In the genomic region with DNA sequence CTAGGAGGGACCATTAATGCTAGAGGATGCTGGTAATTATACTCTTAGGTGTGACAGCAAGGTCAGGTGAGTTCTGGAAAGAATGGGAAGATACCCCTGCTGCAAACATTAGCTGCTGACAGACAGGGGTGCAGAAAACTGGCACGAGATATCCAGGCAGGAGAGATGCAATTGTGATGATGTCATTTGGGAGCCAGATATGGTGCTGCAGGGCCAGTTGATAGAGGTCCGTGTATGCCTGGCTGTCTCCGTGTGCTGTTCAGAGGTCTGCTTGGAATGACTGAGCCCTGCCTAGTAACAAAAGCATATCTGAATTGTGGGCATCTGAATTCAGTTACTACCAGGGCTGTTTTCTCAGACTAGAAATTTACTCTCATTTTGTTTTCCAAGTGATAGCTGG, we compare ENCODE assay signal across 25 mouse cellular contexts.
DNase-seq lines count a peak whose midpoint lies in the region; ATAC-seq and TF ChIP-seq lines count a peak whose summit lies in the region.
"Had no signal": no experiment of that assay in that cellular context is flagged by ENCODE, and none has a peak within 500 bp of the region (broad histone marks: within the 10 kb centered on the region; RNA-seq: fewer than 3 reads in every experiment).

No protein-coding gene starts in this region.

- no peak overlapping the region for H3K4me3 ChIP-seq in heart, embryonic 13.5 days
- H3K4me3 ChIP-seq in heart, adult 2 months, result no peak overlapping the region
- no peak overlapping the region for H3K4me3 ChIP-seq in heart, embryonic 15.5 days
- no peak overlapping the region for H3K4me3 ChIP-seq in midbrain, embryonic 11.5 days (ENCODE audit: low read depth, low read length)
- no peak overlapping the region for H3K4me3 ChIP-seq in midbrain, embryonic 14.5 days (replicated peaks; ENCODE audit: low read depth, low read length)
- H3K4me3 ChIP-seq: embryonic facial prominence, embryonic 10.5 days; embryonic facial prominence, embryonic 12.5 days; forebrain, embryonic 13.5 days had no signal

- H3K4me1 ChIP-seq in heart, embryonic 13.5 days, result peaks cover 27% of the 10 kb centered on the region
- peaks cover 3% of the 10 kb centered on the region for H3K4me1 ChIP-seq in heart, adult 2 months (ENCODE audit: control insufficient read depth, insufficient read depth, low read length)
- peaks cover 7% of the 10 kb centered on the region for H3K4me1 ChIP-seq in heart, embryonic 15.5 days (replicated peaks)
- H3K4me1 ChIP-seq in midbrain, embryonic 11.5 days (ENCODE audit: control insufficient read depth, insufficient read depth, low read length), result no peaks in the 10 kb centered on the region
- no peaks in the 10 kb centered on the region for H3K4me1 ChIP-seq in midbrain, embryonic 14.5 days (ENCODE audit: control insufficient read depth, insufficient read depth, low read length)
- H3K4me1 ChIP-seq: embryonic facial prominence, embryonic 10.5 days; embryonic facial prominence, embryonic 12.5 days; forebrain, embryonic 13.5 days had no signal

- no peak overlapping the region; the same call in 1 of the 2 replicates for H3K27ac ChIP-seq in heart, embryonic 13.5 days (replicated peaks)
- no peak overlapping the region for H3K27ac ChIP-seq in heart, adult 2 months
- no peak overlapping the region for H3K27ac ChIP-seq in heart, embryonic 15.5 days
- no peak overlapping the region for H3K27ac ChIP-seq in midbrain, embryonic 11.5 days (ENCODE audit: low read depth, low read length)
- H3K27ac ChIP-seq in midbrain, embryonic 14.5 days (replicated peaks; ENCODE audit: low read depth, low read length), result no peak overlapping the region
- H3K27ac ChIP-seq: embryonic facial prominence, embryonic 10.5 days; embryonic facial prominence, embryonic 12.5 days; forebrain, embryonic 13.5 days had no signal

- no peak for TF ChIP-seq EP300 in heart, adult 2 months (IDR thresholded peaks at IDR 0.05; ENCODE audit: insufficient read depth, low read depth, low read length)

- 12% methylated on average over 3 of the region's 3 CpGs for WGBS in heart, embryonic 13.5 days
- WGBS in heart, adult 2 months, result 50% methylated on average over 3 of the region's 3 CpGs
- 26% methylated on average over 3 of the region's 3 CpGs for WGBS in heart, embryonic 15.5 days
- WGBS in midbrain, embryonic 11.5 days, result 78% methylated on average over 3 of the region's 3 CpGs
- WGBS in midbrain, embryonic 14.5 days, result 86% methylated on average over 3 of the region's 3 CpGs

- no peak for TF ChIP-seq POLR2A in heart, adult 2 months (IDR thresholded peaks at IDR 0.05; ENCODE audit: insufficient read depth, low read depth, low read length)

- H3K27me3 ChIP-seq in heart, embryonic 13.5 days (replicated peaks), result no peaks in the 10 kb centered on the region
- no peaks in the 10 kb centered on the region for H3K27me3 ChIP-seq in heart, adult 2 months (ENCODE audit: control insufficient read depth, insufficient read depth, low read length)
- H3K27me3 ChIP-seq in heart, embryonic 15.5 days, result no peaks in the 10 kb centered on the region
- H3K27me3 ChIP-seq in midbrain, embryonic 11.5 days (ENCODE audit: control insufficient read depth, insufficient read depth, low read length), result no peaks in the 10 kb centered on the region
- H3K27me3 ChIP-seq in midbrain, embryonic 14.5 days (ENCODE audit: control insufficient read depth, insufficient read depth, low read length), result no peaks in the 10 kb centered on the region
- H3K27me3 ChIP-seq: CH12.LX; embryonic facial prominence, embryonic 12.5 days; forebrain, embryonic 13.5 days; Patski had no signal

- ATAC-seq in heart, embryonic 13.5 days (ENCODE audit: extremely low read depth, insufficient number of reproducible peaks, low FRiP score, low TSS enrichment), result peak; percentile 45; the same call in 1 of the 2 replicates
- ATAC-seq in heart, embryonic 15.5 days (replicated peaks; ENCODE audit: insufficient number of reproducible peaks, insufficient read depth, low FRiP score, low read depth), result peak; percentile 69; the same call in 1 of the 2 replicates
- no peak for ATAC-seq in midbrain, embryonic 11.5 days (ENCODE audit: low FRiP score)
- ATAC-seq in midbrain, embryonic 14.5 days (ENCODE audit: low FRiP score, low TSS enrichment), result no peak
- ATAC-seq: activated CD4-positive, CD25-positive, alpha-beta regulatory T cell, adult 4 months; CD4-positive, CD25-positive, alpha-beta regulatory T cell, adult 4 months; forebrain, embryonic 13.5 days; Patski had no signal

- peaks cover 3% of the 10 kb centered on the region for H3K36me3 ChIP-seq in heart, embryonic 13.5 days
- H3K36me3 ChIP-seq in heart, adult 2 months (ENCODE audit: control insufficient read depth, insufficient read depth, low read length), result no peaks in the 10 kb centered on the region; the same call in 1 of the 2 replicates
- H3K36me3 ChIP-seq in heart, embryonic 15.5 days, result 0 out of 2 replicates have a peak, but pooled peaks cover 2% of the 10 kb centered on the region
- no peaks in the 10 kb centered on the region for H3K36me3 ChIP-seq in midbrain, embryonic 11.5 days (ENCODE audit: control insufficient read depth, insufficient read depth, low read length)
- no peaks in the 10 kb centered on the region for H3K36me3 ChIP-seq in midbrain, embryonic 14.5 days (ENCODE audit: control insufficient read depth, insufficient read depth, low read length)
- H3K36me3 ChIP-seq: embryonic facial prominence, embryonic 10.5 days; embryonic facial prominence, embryonic 12.5 days; G1E had no signal

- H3K9me3 ChIP-seq in heart, embryonic 13.5 days, result no peaks in the 10 kb centered on the region
- H3K9me3 ChIP-seq in heart, embryonic 15.5 days (replicated peaks), result no peaks in the 10 kb centered on the region
- no peaks in the 10 kb centered on the region for H3K9me3 ChIP-seq in midbrain, embryonic 11.5 days (ENCODE audit: control insufficient read depth, low read length)
- H3K9me3 ChIP-seq in midbrain, embryonic 14.5 days (ENCODE audit: control insufficient read depth, low read length), result no peaks in the 10 kb centered on the region
- H3K9me3 ChIP-seq: embryonic facial prominence, embryonic 10.5 days; embryonic facial prominence, embryonic 12.5 days; forebrain, embryonic 13.5 days; G1E had no signal

- no peaks in the 10 kb centered on the region for H3K79me2 ChIP-seq in heart, adult 2 months (replicated peaks; ENCODE audit: control insufficient read depth, insufficient read depth, low read length)

- no peak overlapping the region for H3K4me2 ChIP-seq in heart, embryonic 13.5 days
- H3K4me2 ChIP-seq in heart, embryonic 15.5 days, result no peak overlapping the region
- no peak overlapping the region for H3K4me2 ChIP-seq in midbrain, embryonic 11.5 days
- H3K4me2 ChIP-seq in midbrain, embryonic 14.5 days (ENCODE audit: low read length), result no peak overlapping the region
- H3K4me2 ChIP-seq: embryonic facial prominence, embryonic 12.5 days; forebrain, embryonic 13.5 days had no signal

- peak; percentile 46 for DNase-seq in heart, adult 11 months
- no peak for DNase-seq in heart, postnatal 10 days
- DNase-seq in heart, adult 2 months, result no peak
- DNase-seq in heart, adult 8-10 months (ENCODE audit: low spot score), result no peak
- DNase-seq in midbrain, embryonic 11.5 days (ENCODE audit: low spot score, missing footprints), result peak; percentile 10
- no peak for DNase-seq in midbrain, embryonic 14.5 days
- DNase-seq: adrenal gland, adult 8-10 months; adrenal gland, postnatal 14 days; adrenal gland, postnatal 36 days; B cell, adult 2 months; cerebellum, adult 11-12 months; cerebellum, adult 2 months; cerebellum, adult 9-10 months; cerebellum, postnatal 10 days; cerebellum, postnatal 25 days had no signal

- intact Hi-C loops in heart, postnatal 10 days (cut with DNase I), result no loop called here
- intact Hi-C loops in heart, adult 2 months (cut with DNase I), result no loop called here

- no peak for TF ChIP-seq CTCF in heart, adult 2 months (IDR thresholded peaks at IDR 0.05)

- H3K9ac ChIP-seq in heart, embryonic 13.5 days, result no peak overlapping the region
- H3K9ac ChIP-seq in heart, adult 2 months (ENCODE audit: low read depth, low read length), result no peak overlapping the region
- H3K9ac ChIP-seq in heart, embryonic 15.5 days, result no peak overlapping the region
- H3K9ac ChIP-seq in midbrain, embryonic 11.5 days (ENCODE audit: low read length), result no peak overlapping the region
- no peak overlapping the region for H3K9ac ChIP-seq in midbrain, embryonic 14.5 days (replicated peaks; ENCODE audit: low read length)
- H3K9ac ChIP-seq: embryonic facial prominence, embryonic 12.5 days; forebrain, embryonic 13.5 days had no signal

Comparison
In these comparisons a context has a peak if more than half of its experiments do, and no peak if none do; other contexts are left out.
1. DNase-seq: peak in heart, adult 11 months (single experiment) and midbrain, embryonic 11.5 days (single experiment); none in heart, postnatal 10 days (0 of 2), heart, adult 2 months (0 of 2), heart, adult 8-10 months (single experiment) and midbrain, embryonic 14.5 days (single experiment).
2. ATAC-seq: peak in heart, embryonic 13.5 days (single experiment) and heart, embryonic 15.5 days (single experiment); none in midbrain, embryonic 11.5 days (single experiment) and midbrain, embryonic 14.5 days (single experiment).